Mouse (Mus musculus) gastrocnemius, postnatal 4 days (tissue): ENCODE results near the gene Atp6v0a1. TPM values are rescaled to one million over a fixed set of nuclear protein-coding genes. Genes with fewer than 3 reads are reported as not detected.

Experiments used
- DNase-seq, 2 experiments: peaks; one replicate each; pipeline ENCODE4 v3.0.0; 2021 to 2022; ENCODE audit warnings: low spot score in 2 of 2, mixed read lengths in 2 of 2
- total RNA-seq, 2 experiments: library from RNA; stranded (reverse); gene quantifications; 2 replicates each; pipeline ENCODE4 v1.2.3; 2021

Atp6v0a1 gene
- total RNA-seq, 2 experiments from 2014 or later = 70.3 to 73.5 TPM

DNA sequence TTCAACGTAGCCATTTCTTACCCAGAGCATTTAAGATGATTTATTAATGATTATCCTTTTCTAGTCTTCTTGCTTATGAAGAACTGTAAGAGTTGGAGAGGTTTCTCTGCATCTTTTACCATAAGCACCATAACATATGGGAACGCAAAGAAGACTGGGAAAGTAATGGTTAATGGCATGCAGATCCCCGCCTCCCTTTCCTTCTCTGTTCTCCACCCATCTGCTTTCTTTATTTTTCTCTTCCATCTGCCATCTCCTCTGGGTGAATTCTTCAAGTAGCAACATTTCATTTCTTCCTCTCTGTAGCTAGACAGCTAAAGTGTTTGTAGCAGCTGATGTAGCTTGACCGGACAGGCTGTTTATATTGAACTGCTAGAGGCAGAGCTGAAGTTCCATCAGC, 14.7 kb downstream of the Atp6v0a1 start:
- DNase-seq = no peak

DNA sequence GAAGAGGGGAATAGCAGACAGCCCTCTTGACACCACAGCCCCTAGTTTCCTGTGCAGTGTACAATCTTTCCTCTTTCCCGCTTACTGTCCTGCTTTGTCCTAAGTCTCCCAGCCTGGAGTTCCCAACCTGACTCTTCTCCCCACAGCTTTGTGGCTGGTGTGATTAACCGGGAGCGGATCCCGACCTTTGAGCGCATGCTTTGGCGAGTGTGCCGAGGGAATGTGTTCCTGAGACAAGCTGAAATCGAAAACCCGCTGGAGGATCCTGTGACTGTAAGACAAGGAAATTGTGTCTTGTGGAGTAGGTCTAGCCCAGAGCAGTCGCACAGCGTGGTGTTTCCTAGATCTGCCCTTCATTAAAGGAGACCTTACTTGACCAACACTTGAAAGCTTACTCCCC, 17.9 kb downstream of the Atp6v0a1 start:
- DNase-seq = no peak

DNA sequence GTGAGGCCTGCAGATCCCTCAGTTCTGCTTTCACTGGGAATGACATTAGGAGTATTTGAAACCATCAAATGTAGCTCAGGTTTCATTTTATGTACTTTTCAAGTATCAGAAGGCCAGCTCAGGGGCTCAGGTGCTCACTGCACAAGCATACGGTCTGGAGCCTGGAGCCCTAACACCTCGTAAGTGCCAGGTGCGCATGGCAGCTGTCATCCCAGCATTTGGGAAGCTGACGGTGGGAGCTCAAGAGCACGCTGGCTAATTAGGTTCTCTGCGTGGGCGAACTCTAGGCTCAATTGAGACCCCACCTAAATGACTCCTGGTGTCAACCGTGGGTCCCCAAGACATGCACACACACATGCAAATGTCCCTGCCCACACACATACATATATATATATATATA, 20.1 kb downstream of the Atp6v0a1 start:
- no peak for DNase-seq

DNA sequence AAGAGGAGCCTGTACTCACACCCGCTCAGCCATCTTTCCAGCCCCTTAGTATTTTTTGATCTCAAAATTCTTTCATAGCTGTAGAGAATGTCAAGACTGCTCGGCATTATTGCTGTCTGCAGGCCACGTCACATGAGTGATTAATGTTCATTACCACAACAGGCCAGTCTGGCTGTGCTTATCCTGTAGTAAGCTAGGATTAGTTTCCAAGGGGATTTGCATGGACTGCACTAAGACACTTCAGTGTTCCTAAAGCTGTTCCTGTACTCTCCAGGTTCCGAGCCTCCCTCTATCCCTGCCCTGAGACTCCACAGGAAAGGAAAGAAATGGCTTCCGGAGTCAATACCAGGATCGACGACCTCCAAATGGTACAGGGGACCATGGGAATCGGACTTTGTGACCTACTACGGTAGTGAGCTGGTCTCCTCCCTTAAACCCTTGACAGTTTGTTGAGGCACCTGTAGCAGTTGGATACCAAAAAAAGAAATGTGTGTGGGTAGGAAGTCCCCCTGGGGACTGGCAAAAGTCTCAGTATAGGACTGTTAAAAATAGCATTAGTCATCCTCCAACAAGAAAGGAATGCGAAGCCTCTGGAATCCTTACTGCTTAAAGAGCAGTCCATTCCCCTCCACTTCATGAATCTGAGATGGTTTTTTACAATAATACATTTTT, 21.0 kb downstream of the Atp6v0a1 start:
- DNase-seq = no peak

DNA sequence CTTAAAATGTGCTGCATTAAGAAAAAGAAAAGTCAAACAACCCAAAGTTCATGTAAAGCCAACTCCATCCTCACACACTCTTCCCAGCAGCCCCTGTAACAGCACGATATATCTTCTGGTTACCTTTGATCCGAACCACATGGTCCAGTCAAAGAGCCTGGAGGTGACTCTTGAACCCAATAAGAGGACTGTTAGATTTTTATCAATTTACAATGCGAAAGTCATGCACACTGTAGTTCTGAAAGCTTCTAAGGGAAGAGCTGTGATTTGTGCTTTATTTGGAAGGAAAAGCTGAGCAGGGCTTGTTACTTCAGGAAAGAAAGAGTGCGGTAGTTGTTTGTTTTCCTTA, 21.5 kb downstream of the Atp6v0a1 start:
- DNase-seq = no peak

DNA sequence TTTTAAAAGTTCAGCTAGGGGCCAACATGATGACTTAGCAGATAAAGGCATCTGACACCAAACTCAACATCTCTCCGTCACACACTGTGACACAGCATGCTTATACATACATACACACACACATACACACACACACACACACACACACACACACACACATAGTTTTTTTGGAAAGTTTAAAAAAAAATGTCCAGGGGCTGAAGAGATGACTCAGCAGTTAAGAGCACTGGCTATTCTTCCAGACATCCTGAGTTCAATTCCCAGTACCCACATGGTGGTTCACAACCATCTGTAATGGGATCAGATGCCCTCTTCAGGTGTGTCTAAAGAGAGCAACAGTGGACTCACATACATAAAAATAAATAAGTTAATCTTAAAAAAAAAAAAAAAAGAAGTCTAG, 22.2 kb downstream of the Atp6v0a1 start:
- DNase-seq = no peak

DNA sequence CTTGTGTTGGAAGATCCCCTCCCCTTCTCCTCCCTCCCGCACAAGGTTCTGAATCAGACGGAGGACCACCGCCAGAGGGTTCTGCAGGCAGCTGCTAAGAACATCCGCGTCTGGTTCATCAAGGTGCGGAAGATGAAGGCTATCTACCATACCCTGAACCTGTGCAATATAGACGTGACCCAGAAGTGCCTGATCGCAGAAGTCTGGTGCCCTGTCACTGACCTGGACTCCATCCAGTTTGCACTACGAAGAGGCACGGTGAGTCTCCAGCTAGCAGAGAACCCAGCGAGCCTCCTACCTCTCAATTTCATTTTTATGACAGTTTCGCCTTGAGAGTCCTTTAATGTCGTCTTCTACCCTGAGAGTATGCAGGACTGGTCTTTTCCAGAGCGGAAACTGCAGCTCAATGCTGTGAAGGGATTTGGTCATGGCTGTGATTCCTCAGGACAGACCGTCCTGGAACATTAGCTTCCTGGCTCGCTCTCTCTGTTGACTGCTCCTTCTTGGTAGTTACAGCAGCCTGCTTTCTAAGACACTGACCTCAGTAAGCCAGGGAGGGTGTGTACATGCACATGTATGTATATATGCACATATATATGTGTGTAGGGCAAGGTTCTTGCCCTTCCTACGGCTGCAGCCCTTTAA, 24.7 kb downstream of the Atp6v0a1 start:
- no peak for DNase-seq

DNA sequence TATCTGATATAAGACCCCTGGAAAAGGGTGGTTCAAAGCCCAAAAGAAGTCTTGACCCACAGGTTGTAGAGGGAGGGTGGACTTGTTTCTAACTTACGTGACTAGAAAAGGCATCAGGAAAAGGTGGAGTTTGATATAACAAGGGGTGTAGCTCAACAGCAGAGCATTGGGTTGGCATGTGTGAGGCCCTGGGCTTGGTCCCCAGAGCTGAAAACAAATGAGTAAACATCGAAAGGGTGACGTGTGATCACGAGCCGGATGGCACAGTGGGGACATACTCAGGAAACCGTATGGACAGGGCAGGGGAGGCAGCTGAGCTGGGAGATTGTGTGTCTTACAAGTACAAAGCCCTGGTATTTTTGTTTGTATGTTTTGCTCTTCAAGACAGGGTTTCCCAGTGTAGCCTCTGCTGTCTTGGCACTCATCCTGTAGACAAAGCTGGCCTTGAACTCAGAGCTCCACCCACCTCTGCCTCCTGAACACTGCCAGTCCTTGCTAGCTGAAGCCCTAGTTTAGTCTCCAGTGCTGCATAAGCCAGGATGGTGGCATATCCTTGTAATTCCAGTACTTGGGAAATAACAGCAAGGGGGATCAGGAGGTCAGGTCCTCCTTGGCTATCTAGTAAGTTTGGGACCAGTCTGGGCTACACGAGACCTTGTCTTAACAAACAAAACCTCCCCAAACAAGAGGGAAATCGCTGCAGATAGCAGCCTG, 25.5 kb downstream of the Atp6v0a1 start:
- no peak for DNase-seq

DNA sequence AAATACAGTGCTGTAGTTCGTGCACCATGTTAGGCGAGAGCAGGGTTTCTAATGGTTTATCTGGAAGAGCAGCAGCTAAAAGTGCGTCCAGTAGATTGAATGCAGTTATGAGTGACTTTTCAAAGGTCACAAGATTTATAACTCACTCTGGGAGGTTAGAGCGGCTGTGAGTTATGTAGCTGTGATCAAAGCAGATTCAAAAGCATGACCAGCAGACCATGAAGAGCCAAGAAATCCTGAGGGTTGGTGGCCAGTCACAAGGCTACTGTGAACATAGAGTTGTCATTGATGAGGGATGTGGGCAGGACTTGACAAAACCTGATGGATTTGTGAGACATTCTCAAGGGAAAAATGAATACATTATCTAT, 26.1 kb downstream of the Atp6v0a1 start:
- DNase-seq = no peak

DNA sequence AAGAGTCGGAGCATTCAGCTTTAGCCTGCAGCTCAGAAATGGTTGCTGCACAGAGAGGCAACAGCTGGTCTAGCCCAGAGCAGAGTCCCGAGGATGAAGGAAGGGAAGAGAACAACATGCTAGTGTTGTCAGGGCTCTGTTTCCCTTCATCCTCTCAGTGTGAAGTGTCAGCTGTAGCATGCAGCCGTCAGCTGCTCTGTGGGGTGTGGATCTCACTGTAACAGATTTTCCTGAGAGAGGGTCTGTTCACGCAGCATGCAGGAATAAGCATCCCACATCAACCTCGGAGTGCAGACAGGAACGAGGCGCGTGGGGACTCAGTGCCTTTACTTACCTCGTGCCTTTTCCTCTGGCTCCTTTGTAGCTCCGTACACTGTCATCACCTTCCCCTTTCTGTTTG, 28.5 kb downstream of the Atp6v0a1 start:
- DNase-seq = no peak

DNA sequence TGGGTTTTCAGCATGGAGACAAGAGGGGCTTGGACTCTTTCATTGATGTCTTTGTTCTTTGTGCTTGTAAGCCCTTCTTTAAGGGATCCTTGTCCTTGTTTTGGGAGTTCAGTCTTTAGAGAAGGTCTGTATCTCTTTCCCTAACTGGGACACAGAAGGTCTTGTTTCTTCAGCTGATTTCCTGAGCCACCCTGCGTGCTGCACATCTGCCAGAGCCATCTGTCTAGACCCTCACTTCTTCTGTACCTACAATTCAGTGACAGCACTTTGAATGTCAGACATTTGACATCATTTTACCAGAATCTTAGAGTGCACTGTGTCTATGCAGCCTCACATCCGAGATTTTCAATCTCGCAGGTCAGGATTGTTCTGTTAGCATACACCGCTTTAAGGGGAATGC, 36.6 kb downstream of the Atp6v0a1 start:
- DNase-seq = no peak

DNA sequence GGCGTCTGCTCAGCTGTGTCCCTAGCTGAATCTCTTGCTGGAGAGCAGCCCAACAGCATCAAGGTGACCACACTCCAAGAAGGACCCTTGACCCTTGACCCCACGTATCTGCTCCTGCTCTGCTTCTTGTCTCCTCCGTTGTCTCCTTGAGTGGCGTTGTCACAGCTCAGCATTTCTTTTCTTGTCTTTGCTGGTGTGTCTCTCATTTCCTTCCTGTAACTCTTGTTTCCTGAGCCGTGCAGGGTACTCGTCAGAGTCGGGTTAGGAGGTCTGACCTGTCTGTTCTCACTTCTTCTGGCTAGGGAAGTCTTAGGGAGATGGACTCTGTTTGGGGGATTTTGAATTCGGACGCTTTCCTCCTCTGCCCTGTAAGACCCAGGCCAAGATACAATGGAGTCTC, 37.2 kb downstream of the Atp6v0a1 start:
- DNase-seq = no peak

DNA sequence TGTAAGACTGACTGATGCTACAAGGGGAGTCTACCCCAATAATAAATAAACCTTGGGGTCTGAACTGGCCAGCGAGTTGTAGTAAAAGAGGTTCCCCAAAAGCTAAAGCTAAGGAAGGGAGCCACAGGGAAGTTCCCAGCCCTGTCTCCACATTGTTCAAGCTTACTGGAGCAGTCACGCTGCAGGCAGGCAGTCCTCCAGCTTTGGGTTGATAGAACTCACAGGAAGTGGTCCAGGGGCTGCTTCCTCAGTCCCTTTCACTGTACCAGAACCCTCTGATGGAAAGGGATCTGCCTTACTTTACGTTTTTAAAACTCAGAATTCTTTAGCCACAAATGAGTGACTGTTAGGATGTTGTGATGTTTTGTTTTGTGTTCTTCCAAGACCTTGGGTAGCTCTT, 38.2 kb downstream of the Atp6v0a1 start:
- no peak for DNase-seq

DNA sequence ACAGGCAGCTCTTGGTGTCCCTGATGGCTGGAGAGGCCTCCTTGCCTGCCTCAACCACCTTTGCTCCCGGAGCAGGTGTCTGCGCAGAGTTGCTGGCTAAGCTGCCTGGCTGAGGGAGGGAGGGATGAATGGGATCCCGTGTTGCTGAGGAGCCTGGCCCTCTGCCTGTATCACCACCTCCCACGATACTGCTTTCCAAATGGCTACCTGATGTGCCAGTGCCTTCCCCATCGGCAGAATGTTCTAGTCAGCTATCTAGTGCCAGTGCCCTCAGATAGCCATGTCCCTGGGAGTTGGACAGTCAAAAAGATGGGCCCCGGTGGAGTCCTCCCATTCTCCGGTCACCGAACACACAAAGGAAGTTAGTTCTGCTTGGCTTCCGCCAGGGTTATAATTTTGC, 41.1 kb downstream of the Atp6v0a1 start:
- no peak for DNase-seq

DNA sequence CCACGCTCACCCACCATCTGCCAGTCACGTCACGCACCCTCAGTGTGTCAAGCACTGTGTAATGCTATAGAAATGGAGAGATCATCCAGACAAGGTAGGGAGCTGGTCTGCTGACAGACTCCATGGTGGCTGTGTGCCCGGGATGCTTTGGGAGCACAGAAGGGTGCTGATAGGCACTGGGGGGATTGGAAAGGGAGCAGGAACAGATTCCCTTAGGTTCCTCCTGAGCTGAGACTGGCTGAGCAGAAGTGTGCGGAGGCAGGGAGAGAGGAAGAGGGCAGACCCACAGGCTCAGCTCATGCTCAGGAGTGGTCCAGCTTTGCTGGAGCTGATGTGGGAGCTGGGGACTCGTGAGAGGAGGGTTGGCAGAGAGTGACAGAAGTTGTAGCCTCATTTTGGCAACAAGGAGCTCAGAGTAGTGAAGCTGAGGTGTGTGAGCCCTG, 41.8 kb downstream of the Atp6v0a1 start:
- no peak for DNase-seq

DNA sequence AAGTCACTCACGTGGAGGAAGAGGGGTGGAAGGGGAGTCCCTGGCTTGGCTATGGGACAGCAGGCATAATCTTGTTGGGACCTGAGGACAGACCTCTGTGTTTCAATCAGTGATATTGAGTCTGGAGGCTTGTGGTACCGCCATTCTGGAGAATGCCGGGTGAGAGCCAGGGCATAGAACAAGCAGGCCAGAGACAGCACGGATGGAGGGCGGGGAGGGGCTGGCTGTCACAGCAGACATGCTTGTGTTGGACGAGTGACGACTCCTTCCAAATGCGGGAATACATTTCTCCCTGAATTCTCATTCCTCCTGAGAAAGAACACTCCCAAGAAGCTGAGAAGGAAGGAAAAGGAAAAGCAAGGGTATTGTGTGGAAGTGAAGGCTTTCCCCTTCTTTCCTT, 42.4 kb downstream of the Atp6v0a1 start:
- DNase-seq = no peak

DNA sequence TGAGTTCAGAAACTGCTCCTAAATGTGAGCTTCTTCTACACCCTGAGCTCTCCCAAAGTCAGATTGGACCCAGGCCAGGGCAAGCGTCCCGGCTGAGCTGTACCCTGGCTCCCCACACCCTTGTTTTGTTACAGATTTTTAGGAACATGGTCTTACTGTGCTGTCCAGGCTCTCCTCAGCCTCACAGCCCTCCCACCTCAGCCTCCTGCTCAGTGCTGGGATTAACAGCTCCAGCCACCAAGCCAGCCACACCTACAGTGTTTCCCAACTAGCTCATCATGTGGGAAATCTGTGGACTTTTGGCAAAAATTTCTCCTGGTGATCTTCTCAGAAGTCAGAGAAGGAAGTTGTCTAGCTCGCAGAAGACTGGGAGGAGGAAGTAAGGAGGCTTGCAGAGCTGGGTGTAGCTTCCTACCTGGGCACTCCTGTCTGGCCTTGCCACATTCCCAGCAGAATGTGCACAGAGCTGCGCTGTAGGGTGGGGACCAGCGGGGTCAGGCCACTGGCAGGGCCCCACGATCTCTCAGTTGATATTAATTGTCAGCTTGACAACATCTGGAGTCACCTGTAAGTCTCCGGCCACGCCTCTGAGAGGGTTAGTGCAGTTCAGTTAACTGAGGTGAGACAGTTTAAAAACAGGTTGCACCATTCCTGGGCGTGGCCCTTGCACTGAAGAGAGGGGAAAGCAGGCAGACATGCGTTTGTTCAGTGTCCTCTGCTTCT, 43.7 kb downstream of the Atp6v0a1 start:
- DNase-seq = peak in 1 of 2 experiments; percentile 68

DNA sequence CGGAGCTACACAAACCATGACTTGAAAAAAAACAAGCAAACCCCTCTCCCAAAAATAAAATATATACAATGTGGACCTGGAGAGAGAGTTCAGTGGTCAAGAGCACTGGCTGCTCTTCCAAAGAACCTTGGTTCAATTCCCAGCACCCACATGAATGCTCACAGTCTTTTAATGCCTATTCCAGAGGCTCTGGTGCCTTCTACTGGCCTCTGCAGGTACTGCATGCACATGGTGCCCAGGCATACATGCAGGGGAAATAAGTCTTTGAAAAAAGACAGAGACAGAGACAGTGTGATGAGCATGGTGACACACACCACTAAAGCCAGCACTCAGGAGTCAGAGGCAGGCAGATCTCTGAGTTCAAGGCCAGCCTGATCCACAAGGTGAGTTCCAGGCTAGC, 44.7 kb downstream of the Atp6v0a1 start:
- no peak for DNase-seq

DNA sequence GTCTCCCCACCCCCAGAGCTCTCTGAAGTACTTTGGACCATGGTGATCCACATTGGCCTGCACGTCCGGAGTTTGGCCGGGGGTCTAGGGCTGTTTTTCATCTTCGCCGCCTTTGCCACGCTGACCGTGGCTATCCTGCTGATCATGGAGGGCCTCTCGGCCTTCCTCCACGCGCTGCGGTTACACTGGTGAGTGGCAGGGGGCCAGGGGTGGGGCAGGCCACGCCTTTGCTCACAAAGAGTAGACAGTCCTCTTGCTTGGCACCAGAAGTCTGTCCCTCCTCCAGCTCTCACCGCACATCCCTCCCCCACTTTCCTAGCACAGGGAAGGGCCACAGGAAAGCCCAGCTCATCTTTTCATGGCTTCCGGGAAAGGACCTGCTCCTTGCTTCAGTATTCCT, 46.2 kb downstream of the Atp6v0a1 start:
- no peak for DNase-seq

DNA sequence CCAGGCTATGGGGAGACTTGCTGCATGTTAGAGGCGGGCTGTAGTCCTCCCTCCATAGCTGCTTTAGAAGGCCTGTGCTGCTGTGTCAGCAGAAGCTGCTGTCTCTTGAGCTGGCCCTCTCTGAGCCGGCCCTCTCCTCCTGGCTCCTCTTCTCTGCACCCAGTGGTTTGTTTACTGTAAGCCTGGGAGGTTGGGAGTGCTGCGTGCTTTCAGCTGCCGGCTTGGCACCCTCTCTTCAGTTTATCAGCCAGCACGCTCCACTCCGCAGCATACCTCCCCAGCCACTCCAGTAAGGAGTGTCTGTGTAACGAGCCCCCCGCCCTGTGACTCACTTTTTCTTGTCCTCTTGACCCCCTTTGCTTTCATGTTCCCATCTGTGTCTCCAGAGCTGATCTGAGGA, 47.6 kb downstream of the Atp6v0a1 start:
- DNase-seq = peak in 1 of 2 experiments; percentile 51

DNA sequence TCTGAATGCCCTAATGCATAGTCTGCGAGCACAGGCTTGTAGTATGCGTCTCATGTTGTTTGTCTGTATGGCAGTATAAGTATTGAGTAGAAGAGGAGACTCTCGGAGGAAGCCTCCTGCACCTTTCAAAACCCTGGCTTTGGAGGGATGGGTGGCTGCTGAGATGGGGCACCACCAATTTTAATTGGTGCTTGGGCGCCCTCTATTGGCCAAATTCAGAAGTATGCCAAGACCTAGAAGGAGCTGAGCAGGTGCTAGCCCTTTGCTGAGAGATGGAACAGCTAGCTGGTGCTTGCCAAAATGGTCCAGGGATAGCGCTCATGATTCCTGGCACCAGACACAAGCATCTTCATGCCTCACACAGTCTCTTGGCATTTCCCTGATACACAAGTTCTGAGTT, 48.6 kb downstream of the Atp6v0a1 start:
- peak; percentile 79 to 87 for DNase-seq

DNA sequence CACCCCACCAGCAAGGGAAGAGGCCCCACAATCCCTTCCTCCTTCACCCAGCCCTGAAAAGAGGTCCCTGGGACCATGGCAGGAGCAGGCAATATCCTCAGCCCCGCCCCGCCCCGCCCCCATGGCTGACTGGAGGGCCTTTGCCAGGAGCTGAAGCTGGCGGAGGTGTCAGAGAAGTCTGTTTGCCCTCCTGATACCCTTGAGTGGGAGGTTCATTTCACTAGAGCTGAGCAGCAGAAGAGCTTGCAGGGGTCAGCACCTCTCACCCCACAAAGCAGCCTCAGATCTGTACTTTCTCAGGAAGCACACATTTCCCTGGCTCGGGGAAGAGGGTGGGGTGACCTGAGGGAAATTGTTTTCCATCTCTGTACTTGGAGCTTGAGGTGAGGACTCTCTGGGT, 49.5 kb downstream of the Atp6v0a1 start:
- DNase-seq = no peak
